Mouse (Mus musculus) kidney, embryonic 15.5 days (tissue): ENCODE measurements around the gene Cyp3a59. TPM values are rescaled to one million over a fixed set of nuclear protein-coding genes. Genes with fewer than 3 reads are reported as not detected.
"Not testable (repeated sequence)": the region's sequence is repeated elsewhere in the genome, so short reads cannot be mapped to it uniquely, and the experiment has no call there.

Experiments
- ATAC-seq: fragments of 200-750 bp; cut with Nextera tagmentation; replicated peaks from 2 replicates; pipeline ENCODE4 v1.8.0; 2017; ENCODE audit warnings: moderate TSS enrichment; ENCODE audit not compliant: low FRiP score
- H3K27ac ChIP-seq: fragments of 300-500 bp; sonication (generic); 2 replicates; pipeline ENCODE4 v1.5.1; 2015; ENCODE audit warnings: mild to moderate bottlenecking, inconsistent platforms
- H3K27me3 ChIP-seq: fragments of 300-500 bp; sonication (generic); 2 replicates; pipeline ENCODE4 v1.6.1; 2015; ENCODE audit warnings: inconsistent platforms
- H3K36me3 ChIP-seq: fragments of 300-500 bp; sonication (generic); 2 replicates; pipeline ENCODE4 v1.6.1; 2015; ENCODE audit warnings: inconsistent platforms
- H3K4me1 ChIP-seq: fragments of 300-500 bp; sonication (generic); 2 replicates; pipeline ENCODE4 v1.6.1; 2015; ENCODE audit warnings: inconsistent platforms
- H3K4me2 ChIP-seq: fragments of 300-500 bp; sonication (generic); 2 replicates; pipeline ENCODE4 v1.6.1; 2015; ENCODE audit warnings: moderate library complexity, mild to moderate bottlenecking, inconsistent platforms
- H3K4me3 ChIP-seq: fragments of 300-500 bp; sonication (generic); replicated peaks from 2 replicates; pipeline ENCODE4 v1.5.1; 2015; ENCODE audit warnings: mild to moderate bottlenecking, inconsistent platforms
- H3K9ac ChIP-seq: fragments of 300-500 bp; sonication (generic); 2 replicates; pipeline ENCODE4 v1.6.1; 2015; ENCODE audit warnings: mild to moderate bottlenecking, inconsistent platforms
- H3K9me3 ChIP-seq: fragments of 300-500 bp; sonication (generic); replicated peaks from 2 replicates; pipeline ENCODE4 v1.6.1; 2016; ENCODE audit warnings: inconsistent platforms
- WGBS: fragments of 180-500 bp; shearing (Covaris S2); methylation state at CpG from one replicate; pipeline ENCODE4 v1.1.7; 2015; ENCODE audit warnings: mixed read lengths; 5-methylcytosine and 5-hydroxymethylcytosine counted together
- polyA plus RNA-seq: library from polyadenylated mRNA; unstranded; fragments of >200 nt; fragmentation: Nextera tagmentation; extraction: Ambion mirVana; gene quantifications from 2 replicates; pipeline ENCODE4 v1.2.1, GENCODE M21; 2015

The Cyp3a59 gene
- not detected in 2 replicates for polyA plus RNA-seq

GRCm38 (mm10) chr5:146078945-146079344 lies at the start of gene Cyp3a59:
TSS of gene Cyp3a59 (plus strand) at chr5:146079257.
- H3K9ac ChIP-seq, H3K4me3 ChIP-seq, H3K36me3 ChIP-seq, H3K27me3 ChIP-seq, H3K4me1 ChIP-seq, H3K4me2 ChIP-seq, ATAC-seq, H3K27ac ChIP-seq, H3K9me3 ChIP-seq: not testable (repeated sequence)

DNA sequence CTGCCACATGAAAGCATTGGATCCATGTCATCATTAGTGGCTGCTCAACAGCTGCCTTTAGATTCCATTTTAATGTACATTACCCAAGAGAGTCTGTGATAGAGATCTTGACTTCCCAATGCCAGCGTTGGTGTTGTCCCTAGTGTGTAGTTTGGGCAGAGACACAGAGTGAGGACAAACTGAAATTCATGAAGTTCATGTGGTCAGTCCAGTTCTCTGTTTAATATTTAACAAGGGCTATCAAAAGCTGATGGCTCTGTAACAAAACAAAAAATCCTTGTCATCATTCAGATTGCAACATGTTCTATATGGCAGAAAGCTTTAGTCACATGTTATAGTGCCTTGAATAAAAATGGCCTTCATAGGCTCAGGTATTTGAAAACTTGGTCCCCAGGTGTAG lies 9.0 kb upstream of the Cyp3a59 start:
- ATAC-seq = no peak
- H3K27me3 ChIP-seq = no peaks in the 10 kb centered on the region
- WGBS = 62% methylated on average over 1 of the region's 1 CpGs
- H3K4me2 ChIP-seq = no peak overlapping the region
- no peaks in the 10 kb centered on the region for H3K36me3 ChIP-seq
- H3K9me3 ChIP-seq = no peaks in the 10 kb centered on the region
- H3K4me1 ChIP-seq = no peaks in the 10 kb centered on the region
- no peak overlapping the region for H3K9ac ChIP-seq
- no peak overlapping the region for H3K4me3 ChIP-seq
- H3K27ac ChIP-seq = no peak overlapping the region

GRCm38 (mm10) chr5:146147903-146148302 lies 68.8 kb downstream of the Cyp3a59 start:
- Histone ChIP-seq H3K9ac (no peak overlapping the region), H3K27me3 (no peaks in the 10 kb centered on the region), H3K4me1 (no peaks in the 10 kb centered on the region), H3K36me3 (no peaks in the 10 kb centered on the region), H3K4me2 (no peak overlapping the region), H3K9me3 (peaks cover 3% of the 10 kb centered on the region; the same call in 1 of the 2 replicates), H3K27ac (no peak overlapping the region), H3K4me3 (no peak overlapping the region)
- WGBS = 49% methylated on average over 2 of the region's 2 CpGs
- ATAC-seq = no peak

DNA sequence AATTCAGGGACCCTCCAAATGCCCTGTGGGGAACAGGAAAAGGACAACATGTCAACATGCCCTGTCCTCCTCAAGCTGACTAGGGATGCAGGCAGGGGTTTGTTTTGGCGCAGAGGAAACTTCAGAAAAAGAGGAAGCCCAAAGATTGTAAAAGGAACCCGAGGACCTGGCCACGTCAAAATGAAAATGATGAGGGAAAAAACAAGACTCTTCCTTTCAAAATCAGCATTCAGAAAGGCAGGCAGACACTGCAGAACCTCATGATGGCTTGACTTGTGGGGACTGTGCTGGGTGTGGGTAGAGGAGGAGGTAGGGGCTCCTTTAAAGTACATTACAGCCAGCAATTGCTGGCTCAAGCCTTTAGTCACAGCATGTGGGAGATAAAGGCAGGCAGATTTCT lies 71.4 kb downstream of the Cyp3a59 start:
- H3K4me3 ChIP-seq = no peak overlapping the region
- H3K27ac ChIP-seq = no peak overlapping the region
- no peak overlapping the region for H3K9ac ChIP-seq
- H3K4me1 ChIP-seq = no peaks in the 10 kb centered on the region
- H3K36me3 ChIP-seq = no peaks in the 10 kb centered on the region
- peaks cover 3% of the 10 kb centered on the region; the same call in 1 of the 2 replicates for H3K9me3 ChIP-seq
- H3K27me3 ChIP-seq = no peaks in the 10 kb centered on the region
- H3K4me2 ChIP-seq = no peak overlapping the region
- ATAC-seq = no peak
- 75% methylated on average over 3 of the region's 3 CpGs for WGBS

GRCm38 (mm10) chr5:146158326-146158725 lies 79.3 kb downstream of the Cyp3a59 start:
- not testable (repeated sequence) for H3K9me3 ChIP-seq, H3K27me3 ChIP-seq, H3K36me3 ChIP-seq, H3K4me2 ChIP-seq, H3K4me3 ChIP-seq, H3K27ac ChIP-seq, H3K4me1 ChIP-seq, ATAC-seq, H3K9ac ChIP-seq
- WGBS = 87% methylated on average over 4 of the region's 4 CpGs

DNA sequence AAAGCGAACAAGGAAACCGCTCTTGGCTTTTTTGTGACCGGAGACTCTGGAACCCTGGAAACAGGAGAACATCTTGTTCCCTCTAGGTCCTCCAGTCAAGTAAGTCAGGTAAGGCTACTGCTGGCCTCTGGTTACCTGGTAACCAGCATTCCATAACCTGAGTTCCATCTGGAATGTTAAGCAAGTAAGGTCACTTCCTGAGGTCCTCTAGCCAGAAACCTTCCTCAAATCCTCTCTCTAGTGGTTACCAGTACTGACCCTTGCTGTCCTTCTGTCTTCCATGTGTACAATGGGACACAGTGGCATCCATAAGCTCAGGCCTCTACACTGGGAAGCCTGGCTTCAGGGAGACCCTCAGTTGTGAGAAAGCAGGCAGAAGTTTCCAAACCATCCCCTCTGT lies 81.4 kb downstream of the Cyp3a59 start, which contains the start of gene Gm5565:
TSS of gene Gm5565 (minus strand) at position 101 of the 400 bp plus-strand sequence.
- not testable (repeated sequence) for H3K27me3 ChIP-seq, H3K9me3 ChIP-seq, ATAC-seq, H3K27ac ChIP-seq, H3K9ac ChIP-seq, H3K36me3 ChIP-seq, H3K4me3 ChIP-seq, H3K4me1 ChIP-seq, H3K4me2 ChIP-seq
- 90% methylated on average over 3 of the region's 3 CpGs for WGBS

Other genes with a start within 250 kb of the Cyp3a59 start
- 0.21 and 0.27 TPM in 2 replicates for gene Cyp3a11, start 199.3 kb upstream of the Cyp3a59 start, polyA plus RNA-seq
- gene Cyp3a25, start 69.6 kb upstream of the Cyp3a59 start, polyA plus RNA-seq = not detected in 2 replicates
- not detected in 2 replicates for gene Gm5565, start 81.3 kb downstream of the Cyp3a59 start, polyA plus RNA-seq
- gene Gm6309, start 91.5 kb downstream of the Cyp3a59 start, polyA plus RNA-seq = not detected in 2 replicates
- gene 1700001J03Rik, start 106.0 kb downstream of the Cyp3a59 start, polyA plus RNA-seq = 0.38 TPM in 1 of 2 replicates, not detected in the other
- gene Rnf6, start 142.3 kb downstream of the Cyp3a59 start, polyA plus RNA-seq = 55.2 and 57.1 TPM in 2 replicates
- 19.0 and 19.4 TPM in 2 replicates for gene Cdk8, start 152.0 kb downstream of the Cyp3a59 start, polyA plus RNA-seq